Mouse (Mus musculus) kidney, adult 2 months (tissue): Measurements from ENCODE around the gene Serpina3g.

Experiments used
- CTCF ChIP-seq: fragments of 200-500 bp; conservative IDR thresholded peaks from 2 replicates; pipeline ENCODE4 v1.5.1; 2011; ENCODE audit warnings: low read depth, mild to moderate bottlenecking, control low read depth, low read length, moderate library complexity, mixed read lengths; ENCODE audit not compliant: insufficient read depth, insufficient read length
- POLR2A ChIP-seq: fragments of 200-500 bp; IDR thresholded peaks from one replicate; pipeline ENCODE4 v1.6.1; 2011; ENCODE audit warnings: low read depth, low read length, control low read depth

GRCm38 (mm10) chr12:104289872-104290271 lies 53.8 kb downstream of the Serpina3g start:
- no peak for TF ChIP-seq CTCF
- TF ChIP-seq POLR2A = no peak
